In the genomic region with DNA sequence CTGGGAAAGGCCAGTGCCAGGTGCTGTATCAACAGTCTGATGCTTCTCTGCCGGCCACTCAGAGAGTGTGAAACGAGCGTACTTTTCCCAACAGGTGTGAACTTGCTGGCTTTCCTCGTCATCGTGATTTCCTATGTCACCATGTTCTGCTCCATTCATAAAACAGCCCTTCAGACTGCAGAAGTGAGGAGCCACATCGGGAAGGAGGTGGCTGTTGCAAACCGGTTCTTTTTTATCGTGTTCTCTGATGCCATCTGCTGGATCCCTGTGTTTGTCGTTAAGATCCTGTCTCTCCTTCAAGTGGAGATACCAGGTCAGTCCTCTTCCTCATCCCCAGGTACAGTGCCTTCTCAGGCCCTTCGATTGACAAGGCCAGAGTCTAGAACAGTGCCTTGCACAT, we compare ENCODE assay signal across 9 mouse cellular contexts. TPM values are rescaled to one million over a fixed set of nuclear protein-coding genes. Genes with fewer than 3 reads are reported as not detected.
DNase-seq lines count a peak whose midpoint lies in the region; ATAC-seq lines count a peak whose summit lies in the region.
"Had no signal": no experiment of that assay in that cellular context is flagged by ENCODE, and none has a peak within 500 bp of the region (broad histone marks: within the 10 kb centered on the region; RNA-seq: fewer than 3 reads in every experiment).

No protein-coding gene starts in this region.

- no peak for DNase-seq in kidney, adult 11 months
- no peak for DNase-seq in embryonic facial prominence, embryonic 10.5 days (ENCODE audit: low spot score)
- peak; percentile 11 for DNase-seq in left cerebral cortex, postnatal 4 days
- DNase-seq in urinary bladder, adult 2 months (ENCODE audit: low spot score), result no peak
- no peak for DNase-seq in thymus, postnatal 14 days
- no peak for DNase-seq in spleen, adult 18-20 months

- H3K9me3 ChIP-seq in kidney, embryonic 14.5 days (ENCODE audit: control insufficient read depth, low read length), result no peaks in the 10 kb centered on the region
- no peaks in the 10 kb centered on the region for H3K9me3 ChIP-seq in embryonic facial prominence, embryonic 10.5 days
- no peaks in the 10 kb centered on the region for H3K9me3 ChIP-seq in hindbrain, embryonic 16.5 days (ENCODE audit: control insufficient read depth, low read length)

- H3K4me3 ChIP-seq in kidney, embryonic 14.5 days (ENCODE audit: low read length), result no peak overlapping the region
- H3K4me3 ChIP-seq in embryonic facial prominence, embryonic 10.5 days, result peak overlapping the region; percentile 28; the same call in 1 of the 2 replicates
- 0 out of 2 replicates have a peak overlapping the region, but pooled peaks have one; percentile 7 for H3K4me3 ChIP-seq in hindbrain, embryonic 16.5 days (ENCODE audit: low read length)

- no peaks in the 10 kb centered on the region for H3K4me1 ChIP-seq in kidney, embryonic 14.5 days (ENCODE audit: control insufficient read depth, insufficient read depth, low read length)
- H3K4me1 ChIP-seq in embryonic facial prominence, embryonic 10.5 days, result no peaks in the 10 kb centered on the region
- peaks cover 2% of the 10 kb centered on the region; the same call in 1 of the 2 replicates for H3K4me1 ChIP-seq in hindbrain, embryonic 16.5 days (ENCODE audit: control insufficient read depth, insufficient read depth, low read depth, low read length)

- H3K27me3 ChIP-seq in kidney, embryonic 14.5 days (ENCODE audit: control insufficient read depth, insufficient read depth, low read length), result no peaks in the 10 kb centered on the region
- H3K27me3 ChIP-seq in embryonic facial prominence, embryonic 10.5 days (replicated peaks; ENCODE audit: low read depth, poor library complexity, severe bottlenecking), result no peaks in the 10 kb centered on the region
- H3K27me3 ChIP-seq in hindbrain, embryonic 16.5 days (replicated peaks; ENCODE audit: control insufficient read depth, insufficient read depth, low read length), result no peaks in the 10 kb centered on the region; the same call in 1 of the 2 replicates

- intact Hi-C loops in left cerebral cortex, postnatal 4 days (cut with DNase I), result no loop called here

- no peak overlapping the region for H3K9ac ChIP-seq in kidney, embryonic 14.5 days (ENCODE audit: low read depth, low read length)
- no peak overlapping the region for H3K9ac ChIP-seq in hindbrain, embryonic 16.5 days (ENCODE audit: low read depth, low read length)

- no peaks in the 10 kb centered on the region for H3K36me3 ChIP-seq in kidney, embryonic 14.5 days (ENCODE audit: control insufficient read depth, insufficient read depth, low read length)
- no peaks in the 10 kb centered on the region for H3K36me3 ChIP-seq in embryonic facial prominence, embryonic 10.5 days (replicated peaks)
- no peaks in the 10 kb centered on the region for H3K36me3 ChIP-seq in hindbrain, embryonic 16.5 days (ENCODE audit: control insufficient read depth, insufficient read depth, low read length)

- 0 out of 2 replicates have a peak overlapping the region, but pooled peaks have one; percentile 12 for H3K4me2 ChIP-seq in kidney, embryonic 14.5 days (replicated peaks; ENCODE audit: low read depth, low read length)
- H3K4me2 ChIP-seq in hindbrain, embryonic 16.5 days (ENCODE audit: low read length), result peak overlapping the region; percentile 54

- 0 out of 2 replicates have a peak, but pooled peaks have one; percentile 24 for ATAC-seq in kidney, embryonic 14.5 days (ENCODE audit: low FRiP score, low TSS enrichment)
- ATAC-seq in hindbrain, embryonic 16.5 days, result peak; percentile 50

- 15% methylated on average over 10 of the region's 10 CpGs for WGBS in kidney, embryonic 14.5 days
- WGBS in embryonic facial prominence, embryonic 10.5 days, result 20% methylated on average over 10 of the region's 10 CpGs
- WGBS in hindbrain, embryonic 16.5 days, result 18% methylated on average over 10 of the region's 10 CpGs

- no peak overlapping the region for H3K27ac ChIP-seq in kidney, embryonic 14.5 days (ENCODE audit: low read depth, low read length)
- no peak overlapping the region for H3K27ac ChIP-seq in embryonic facial prominence, embryonic 10.5 days (replicated peaks)
- H3K27ac ChIP-seq in hindbrain, embryonic 16.5 days (ENCODE audit: low read depth, low read length), result no peak overlapping the region

RNA-seq across cellular contexts. Expression of a gene that starts 48.4 kb away (rescaled TPM):
- 5.5 and 8.0 TPM in 2 replicates for polyA plus RNA-seq in kidney, embryonic 14.5 days (2014; fragmentation: Nextera tagmentation; extraction: Ambion mirVana)
- 5.6 and 7.4 TPM in 2 replicates for polyA plus RNA-seq in embryonic facial prominence, embryonic 10.5 days (2016; fragmentation: Nextera tagmentation; extraction: Ambion mirVana)
- polyA plus RNA-seq in hindbrain, embryonic 16.5 days (2015; fragmentation: Nextera tagmentation; extraction: Ambion mirVana), result 43.4 and 50.7 TPM in 2 replicates
- 100 to 1,000 TPM; 206 to 207 TPM for total RNA-seq in left cerebral cortex, postnatal 4 days (2021)
- 39.6 and 43.0 TPM in 2 replicates for polyA plus RNA-seq in urinary bladder, adult 2 months (2012; rRNA removed)

RNA-seq across cellular contexts. Expression of a gene that starts 51.6 kb away (rescaled TPM):
- polyA plus RNA-seq in kidney, embryonic 14.5 days (2014; fragmentation: Nextera tagmentation; extraction: Ambion mirVana), result 6.0 and 7.9 TPM in 2 replicates
- 0.21 and 0.41 TPM in 2 replicates for polyA plus RNA-seq in embryonic facial prominence, embryonic 10.5 days (2016; fragmentation: Nextera tagmentation; extraction: Ambion mirVana)
- 0.30 and 0.33 TPM in 2 replicates for polyA plus RNA-seq in hindbrain, embryonic 16.5 days (2015; fragmentation: Nextera tagmentation; extraction: Ambion mirVana)
- 1 to 10 TPM; 1.4 to 1.5 TPM for total RNA-seq in left cerebral cortex, postnatal 4 days (2021)
- polyA plus RNA-seq in urinary bladder, adult 2 months (2012; rRNA removed), result 0.07 and 0.15 TPM in 2 replicates
- total RNA-seq: heart, postnatal 14 days had no signal
